Mouse (Mus musculus) stomach, postnatal 0 days (tissue): ENCODE data around the gene Sepsecs.

Source experiments
- CTCF ChIP-seq: IDR thresholded peaks from 2 replicates; pipeline ENCODE4 v1.5.1; 2016; ENCODE audit warnings: antibody characterized with exemption, low read depth, mild to moderate bottlenecking, moderate library complexity
- EP300 ChIP-seq: optimal IDR thresholded peaks from 2 replicates; pipeline ENCODE3; 2016; ENCODE audit warnings: antibody characterized with exemption

DNA sequence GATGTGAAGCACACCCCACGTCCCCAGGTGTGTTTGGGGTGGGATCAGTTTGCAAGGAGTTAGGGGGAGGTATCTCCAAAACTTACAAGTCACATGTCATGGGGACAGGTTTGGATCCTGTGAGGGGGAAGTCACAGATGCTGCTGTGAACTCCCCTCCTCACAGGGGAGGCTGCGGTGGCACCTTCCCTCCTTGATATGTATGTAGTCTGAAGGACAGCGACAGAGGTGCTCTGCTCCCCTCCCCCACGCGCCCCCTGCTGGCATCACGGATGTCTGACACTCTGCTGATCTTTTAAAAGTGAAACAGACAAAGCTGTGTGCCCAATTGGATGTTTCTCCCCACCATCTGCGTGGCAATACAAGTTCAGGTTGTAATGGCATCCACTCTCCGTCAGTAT is 35.5 kb downstream of the Sepsecs start:
- no peak for TF ChIP-seq EP300
- peak; percentile 83 for TF ChIP-seq CTCF
